Mouse (Mus musculus) intestine, embryonic 15.5 days (tissue): ENCODE measurements at regions not wholly inside any gene's neighbourhood (a gene's known extent, or its start where the extent isn't known, plus 50 kb on each side); places are given as distances from the start of the nearest gene placed in this dataset.
"Not testable (repeated sequence)": the region's sequence is repeated elsewhere in the genome, so short reads cannot be mapped to it uniquely, and the experiment has no call there.

Experiments
- ATAC-seq: fragments of 200-750 bp; cut with Nextera tagmentation; 2 replicates; pipeline ENCODE4 v1.8.0; 2017; ENCODE audit warnings: moderate TSS enrichment, moderate library complexity
- H3K27ac ChIP-seq: fragments of 300-500 bp; sonication (generic); 2 replicates; pipeline ENCODE4 v1.5.1; 2015; ENCODE audit warnings: mild to moderate bottlenecking, inconsistent platforms
- H3K27me3 ChIP-seq: fragments of 300-500 bp; sonication (generic); replicated peaks from 2 replicates; pipeline ENCODE4 v1.6.1; 2015; ENCODE audit warnings: inconsistent platforms
- H3K36me3 ChIP-seq: fragments of 300-500 bp; sonication (generic); 2 replicates; pipeline ENCODE4 v1.6.1; 2015; ENCODE audit warnings: inconsistent platforms
- H3K4me1 ChIP-seq: fragments of 300-500 bp; sonication (generic); replicated peaks from 2 replicates; pipeline ENCODE4 v1.6.1; 2015; ENCODE audit warnings: inconsistent platforms
- H3K4me2 ChIP-seq: fragments of 300-500 bp; sonication (generic); replicated peaks from 2 replicates; pipeline ENCODE4 v1.6.1; 2015; ENCODE audit warnings: mild to moderate bottlenecking, inconsistent platforms
- H3K4me3 ChIP-seq: fragments of 300-500 bp; sonication (generic); replicated peaks from 2 replicates; pipeline ENCODE4 v1.5.1; 2015; ENCODE audit warnings: inconsistent platforms
- H3K9ac ChIP-seq: fragments of 300-500 bp; sonication (generic); 2 replicates; pipeline ENCODE4 v1.6.1; 2015; ENCODE audit warnings: inconsistent platforms
- H3K9me3 ChIP-seq: fragments of 300-500 bp; sonication (generic); 2 replicates; pipeline ENCODE4 v1.6.1; 2016; ENCODE audit warnings: inconsistent platforms
- WGBS: fragments of 180-500 bp; shearing (Covaris S2); methylation state at CpG from one replicate; pipeline ENCODE4 v1.1.7; 2015; 5-methylcytosine and 5-hydroxymethylcytosine counted together

DNA sequence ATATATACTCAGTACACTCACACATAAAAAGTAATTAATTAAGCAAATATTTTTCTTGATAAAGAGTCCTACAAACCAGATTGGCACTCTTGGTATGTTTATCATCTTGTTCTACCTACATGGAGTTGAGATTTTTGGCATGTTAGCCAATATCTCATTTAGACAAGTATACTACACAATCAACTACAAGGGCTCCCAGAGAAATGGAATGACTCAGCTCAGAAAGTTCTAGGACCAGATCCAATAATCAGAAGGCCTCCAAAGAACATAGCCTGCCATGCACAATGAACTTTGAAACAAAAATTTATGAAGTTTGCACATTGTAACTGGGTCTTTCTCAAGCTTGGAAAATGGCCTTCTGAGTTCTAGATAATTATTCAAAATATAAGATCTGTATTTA is 100.0 kb upstream of the Tbl1x start:
- Histone ChIP-seq H3K9me3 (no peaks in the 10 kb centered on the region), H3K4me1 (no peaks in the 10 kb centered on the region), H3K27ac (no peak overlapping the region), H3K36me3 (no peaks in the 10 kb centered on the region), H3K9ac (no peak overlapping the region), H3K27me3 (no peaks in the 10 kb centered on the region), H3K4me3 (no peak overlapping the region), H3K4me2 (no peak overlapping the region)
- ATAC-seq: no peak

DNA sequence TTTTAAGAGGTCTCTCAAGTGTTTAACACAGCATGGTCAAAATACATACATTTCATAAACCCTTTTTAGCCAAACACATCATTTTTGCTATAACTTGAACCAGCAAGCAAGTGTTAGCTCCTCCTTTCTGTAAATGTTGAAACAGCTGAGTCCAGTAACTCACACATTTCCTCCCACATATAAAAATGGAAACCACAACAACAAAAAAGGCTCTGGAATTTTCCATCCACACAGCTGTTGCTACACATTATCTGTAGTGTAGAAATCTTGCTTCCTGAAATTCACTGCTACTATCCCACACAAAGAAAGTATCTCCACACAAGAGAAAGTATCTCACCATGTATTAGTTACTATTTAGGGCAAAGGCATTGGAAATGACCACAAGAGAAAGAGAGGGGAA is 96.7 kb upstream of the Tbl1x start:
- no peak overlapping the region for H3K4me2 ChIP-seq
- H3K27ac ChIP-seq: no peak overlapping the region

DNA sequence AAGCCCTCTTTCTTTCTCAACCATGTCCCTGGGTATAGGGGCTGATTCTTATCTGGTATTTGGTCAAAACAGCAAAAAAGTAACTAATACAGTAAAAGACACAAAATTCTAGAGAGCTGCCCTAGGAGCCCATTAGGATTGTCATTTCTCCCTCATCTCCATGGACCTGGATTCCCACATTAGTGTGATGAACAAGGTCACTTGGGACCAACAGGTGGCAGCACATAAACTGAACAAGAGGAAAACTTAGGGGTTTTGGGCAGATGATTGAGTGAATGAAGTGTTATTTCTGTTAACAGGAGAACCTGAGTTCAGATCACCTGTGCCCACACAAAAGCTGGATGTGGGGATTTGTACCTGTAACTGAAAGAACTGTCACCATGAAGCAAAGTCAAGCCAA is 93.0 kb upstream of the Tbl1x start:
- H3K4me2 ChIP-seq: no peak overlapping the region
- no peak overlapping the region for H3K9ac ChIP-seq
- no peak overlapping the region for H3K4me3 ChIP-seq
- H3K36me3 ChIP-seq: no peaks in the 10 kb centered on the region
- no peaks in the 10 kb centered on the region for H3K4me1 ChIP-seq
- H3K27ac ChIP-seq: no peak overlapping the region
- H3K27me3 ChIP-seq: no peaks in the 10 kb centered on the region
- no peaks in the 10 kb centered on the region for H3K9me3 ChIP-seq
- ATAC-seq: no peak

More for the DNA sequence above, 96.7 kb upstream of the Tbl1x start:
- Histone ChIP-seq H3K36me3 (no peaks in the 10 kb centered on the region), H3K4me1 (no peaks in the 10 kb centered on the region), H3K27me3 (no peaks in the 10 kb centered on the region), H3K9ac (no peak overlapping the region), H3K9me3 (no peaks in the 10 kb centered on the region), H3K4me3 (no peak overlapping the region)
- no peak for ATAC-seq

DNA sequence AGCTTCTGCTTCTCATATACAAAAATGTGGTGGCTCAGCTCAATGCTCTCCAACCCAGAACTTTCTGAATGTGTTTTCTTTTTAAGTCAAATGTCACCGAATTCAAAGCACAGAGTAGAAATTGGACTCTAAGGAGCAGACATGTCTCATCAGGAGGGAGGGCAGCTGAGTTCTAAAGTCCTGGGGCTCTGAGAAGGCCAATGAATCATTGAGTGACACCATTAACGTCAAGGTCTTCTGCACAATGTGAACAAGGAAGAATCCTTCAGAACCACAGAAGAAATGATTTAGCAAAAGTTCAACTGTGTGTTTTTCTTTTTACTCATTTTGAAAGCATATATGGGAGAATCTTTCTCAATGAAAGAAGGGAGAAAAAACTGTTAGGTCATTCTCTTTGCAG is 88.6 kb upstream of the Tbl1x start:
- Histone ChIP-seq H3K4me1 (no peaks in the 10 kb centered on the region), H3K27ac (no peak overlapping the region), H3K9me3 (no peaks in the 10 kb centered on the region), H3K36me3 (no peaks in the 10 kb centered on the region), H3K4me3 (no peak overlapping the region), H3K4me2 (no peak overlapping the region), H3K9ac (no peak overlapping the region), H3K27me3 (no peaks in the 10 kb centered on the region)
- WGBS: 48% methylated on average over 2 of the region's 2 CpGs
- no peak for ATAC-seq

DNA sequence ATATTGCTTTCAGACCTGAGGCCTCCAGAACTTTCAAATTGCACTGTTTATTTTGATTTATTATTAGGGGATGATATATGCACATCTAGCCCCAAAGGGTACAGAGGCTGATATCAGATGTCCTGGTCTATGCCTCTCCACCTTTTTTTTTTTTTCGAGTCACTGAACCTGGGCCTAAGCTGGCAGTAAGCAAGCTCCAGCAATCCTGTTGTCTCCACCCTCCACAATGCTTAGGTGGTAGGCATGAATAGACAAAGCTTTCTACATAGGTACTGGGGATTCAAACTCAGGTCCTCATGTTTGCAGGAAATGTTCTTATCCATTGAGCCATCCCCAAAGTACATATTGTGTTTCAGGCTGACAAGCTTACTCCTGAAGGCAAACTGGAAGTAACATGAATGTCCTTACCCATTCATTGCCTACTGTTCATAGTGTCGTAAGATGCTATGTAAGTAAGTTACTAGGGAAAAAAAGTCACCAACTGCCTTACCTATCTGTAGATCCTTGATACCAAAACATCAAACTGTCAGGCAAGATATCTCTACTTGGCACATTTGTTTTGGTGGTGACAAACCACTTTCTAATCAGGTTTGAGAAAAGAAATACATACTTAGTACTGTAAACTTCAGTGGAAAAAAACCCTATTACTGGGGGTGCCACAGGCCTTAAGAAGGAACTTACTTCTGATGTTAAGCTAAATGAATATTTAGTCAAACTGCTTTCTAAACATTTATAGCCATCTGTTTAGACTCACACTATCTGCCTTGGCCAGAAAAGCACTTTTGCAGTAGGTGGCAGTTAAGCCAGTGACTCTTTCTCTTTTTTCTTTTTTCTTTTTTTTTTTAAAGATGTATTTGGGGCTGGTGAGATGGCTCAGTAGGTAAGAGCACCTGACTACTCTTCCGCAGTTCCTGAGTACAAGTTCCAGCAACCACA is 85.8 kb upstream of the Tbl1x start:
- Histone ChIP-seq H3K4me1 (no peaks in the 10 kb centered on the region), H3K4me2 (no peak overlapping the region), H3K27ac (no peak overlapping the region), H3K4me3 (no peak overlapping the region), H3K27me3 (no peaks in the 10 kb centered on the region), H3K9ac (no peak overlapping the region), H3K9me3 (no peaks in the 10 kb centered on the region), H3K36me3 (no peaks in the 10 kb centered on the region)
- ATAC-seq: no peak
- 81% methylated on average over 3 of the region's 3 CpGs for WGBS

DNA sequence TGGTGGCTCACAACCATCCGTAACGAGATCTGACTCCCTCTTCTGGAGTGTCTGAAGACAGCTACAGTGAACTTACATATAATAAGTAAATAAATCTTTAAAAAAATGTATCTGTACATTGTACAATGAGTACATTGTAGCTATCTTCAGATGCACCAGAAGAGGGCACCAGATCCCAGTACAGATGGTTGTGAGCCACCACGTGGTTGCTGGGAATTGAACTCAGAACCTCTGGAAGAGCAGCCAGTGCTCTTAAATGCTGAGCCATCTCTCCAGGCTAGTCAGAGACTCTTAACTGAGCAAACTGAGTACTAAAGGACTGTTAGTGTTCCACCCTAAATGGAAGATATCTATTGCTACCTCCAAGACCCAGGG is 85.1 kb upstream of the Tbl1x start:
- H3K27me3 ChIP-seq, H3K4me1 ChIP-seq, H3K9ac ChIP-seq, ATAC-seq, H3K9me3 ChIP-seq, H3K27ac ChIP-seq, H3K4me3 ChIP-seq, H3K4me2 ChIP-seq, H3K36me3 ChIP-seq: not testable (repeated sequence)
- 65% methylated on average over 3 of the region's 3 CpGs for WGBS

DNA sequence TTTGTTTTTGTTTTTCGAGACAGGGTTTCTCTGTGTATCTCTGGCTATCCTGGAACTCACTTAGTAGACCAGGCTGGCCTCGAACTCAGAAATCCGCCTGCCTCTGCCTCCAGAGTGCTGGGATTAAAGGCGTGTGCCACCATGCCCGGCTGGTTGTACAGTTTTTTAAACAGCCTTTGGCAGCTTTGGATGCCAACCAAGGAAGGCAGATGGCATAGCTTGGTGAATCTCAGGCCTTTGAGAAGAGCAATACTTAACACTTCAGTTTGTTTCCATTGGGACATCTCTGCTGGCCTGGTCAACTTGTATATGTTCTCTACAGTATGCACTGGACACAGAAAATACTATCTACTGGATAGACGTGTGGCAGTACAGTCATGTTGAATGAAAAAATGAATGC is 84.0 kb upstream of the Tbl1x start:
- ATAC-seq, H3K27ac ChIP-seq, H3K27me3 ChIP-seq, H3K4me3 ChIP-seq, H3K9ac ChIP-seq, H3K4me2 ChIP-seq, H3K36me3 ChIP-seq, H3K4me1 ChIP-seq, H3K9me3 ChIP-seq: not testable (repeated sequence)
- WGBS: 85% methylated on average over 6 of the region's 6 CpGs

DNA sequence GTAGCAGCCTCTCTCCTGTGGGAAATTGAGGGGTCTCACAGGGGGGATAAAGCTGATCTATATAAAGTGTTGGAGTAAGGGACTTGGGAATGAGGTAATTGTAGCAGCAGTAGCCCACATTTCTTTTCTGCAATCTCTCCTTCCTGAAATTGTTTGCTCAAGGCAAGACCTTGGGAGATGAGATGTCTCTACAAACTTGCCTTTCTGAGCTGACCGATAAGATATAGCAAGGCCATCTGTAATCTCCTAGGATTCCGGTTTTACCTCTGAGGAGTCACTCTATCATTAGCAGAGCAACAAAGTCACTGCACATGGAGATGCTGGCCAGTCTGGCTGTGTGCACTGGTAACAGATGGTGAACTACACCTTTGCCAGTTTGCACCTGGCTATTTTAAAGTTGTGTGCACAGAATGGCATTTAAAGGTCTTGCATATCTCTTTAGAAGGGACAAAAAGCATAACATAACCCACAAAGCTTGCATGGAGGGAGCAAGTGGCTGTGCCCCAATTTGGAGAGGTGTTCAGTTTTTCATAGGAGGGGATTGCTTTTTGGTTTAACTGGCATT is 78.7 kb upstream of the Tbl1x start:
- Histone ChIP-seq H3K27me3 (no peaks in the 10 kb centered on the region), H3K4me1 (no peaks in the 10 kb centered on the region), H3K4me2 (no peak overlapping the region), H3K27ac (peak overlapping the region; percentile 44; the same call in 1 of the 2 replicates), H3K9me3 (no peaks in the 10 kb centered on the region), H3K36me3 (no peaks in the 10 kb centered on the region), H3K9ac (no peak overlapping the region), H3K4me3 (no peak overlapping the region)
- ATAC-seq: 0 out of 2 replicates have a peak, but pooled peaks have one; percentile 24
- WGBS: 54% methylated on average over 2 of the region's 2 CpGs

DNA sequence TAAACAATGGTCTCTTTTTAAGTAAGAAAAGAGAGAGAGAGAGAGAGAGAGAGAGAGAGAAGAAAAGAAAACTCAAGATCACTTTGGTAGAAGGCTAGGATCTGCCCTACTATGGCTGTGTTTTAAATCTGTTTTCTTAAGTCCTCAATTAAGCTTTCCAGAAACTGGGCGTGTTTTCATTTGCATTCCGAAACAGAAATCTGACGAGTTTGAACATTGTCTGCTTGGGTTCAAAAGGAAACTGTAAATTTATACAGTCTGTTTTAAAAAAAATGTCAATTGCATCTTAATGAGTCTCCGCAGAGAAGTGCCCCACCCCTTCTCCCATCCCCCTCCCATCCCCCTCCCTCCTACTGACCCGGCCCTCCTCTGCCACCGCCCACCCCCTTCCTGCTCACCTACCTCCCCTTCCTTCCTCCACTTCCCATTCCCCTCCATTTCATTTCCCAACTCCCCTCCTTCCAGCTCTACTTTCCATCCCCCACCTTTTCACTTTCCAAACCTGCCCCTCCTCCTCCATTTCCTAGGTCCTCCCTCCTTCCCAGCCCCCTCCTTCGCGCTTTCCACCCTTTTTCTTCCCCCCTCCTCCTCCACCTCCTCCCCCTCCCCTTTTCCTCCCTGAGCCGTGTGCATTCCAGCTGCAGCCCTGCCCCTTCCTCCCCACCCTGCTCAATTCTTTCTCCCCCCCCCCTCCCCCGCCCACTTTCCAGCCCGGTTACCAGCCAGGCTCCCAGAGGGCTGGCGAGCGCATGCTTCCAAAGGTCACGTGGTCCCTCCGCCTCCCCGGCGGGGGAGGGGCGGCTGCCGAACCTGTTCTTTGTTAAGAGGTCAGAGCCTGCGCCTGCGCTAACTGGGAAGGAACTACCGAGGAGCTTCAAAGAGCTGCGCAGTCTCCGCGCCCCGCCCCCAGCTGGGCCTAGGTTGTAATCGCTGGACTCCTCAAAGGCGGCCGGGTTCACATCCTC is 77.7 kb upstream of the Tbl1x start:
- no peak overlapping the region; the same call in 1 of the 2 replicates for H3K4me3 ChIP-seq
- H3K27ac ChIP-seq: 0 out of 2 replicates have a peak overlapping the region, but pooled peaks have one; percentile 32
- H3K9me3 ChIP-seq: no peaks in the 10 kb centered on the region
- WGBS: 12% methylated on average over 26 of the region's 29 CpGs
- H3K4me2 ChIP-seq: peak overlapping the region; percentile 47
- ATAC-seq: peak; percentile 95
- no peaks in the 10 kb centered on the region for H3K36me3 ChIP-seq
- H3K9ac ChIP-seq: no peak overlapping the region
- H3K27me3 ChIP-seq: no peaks in the 10 kb centered on the region
- H3K4me1 ChIP-seq: no peaks in the 10 kb centered on the region

DNA sequence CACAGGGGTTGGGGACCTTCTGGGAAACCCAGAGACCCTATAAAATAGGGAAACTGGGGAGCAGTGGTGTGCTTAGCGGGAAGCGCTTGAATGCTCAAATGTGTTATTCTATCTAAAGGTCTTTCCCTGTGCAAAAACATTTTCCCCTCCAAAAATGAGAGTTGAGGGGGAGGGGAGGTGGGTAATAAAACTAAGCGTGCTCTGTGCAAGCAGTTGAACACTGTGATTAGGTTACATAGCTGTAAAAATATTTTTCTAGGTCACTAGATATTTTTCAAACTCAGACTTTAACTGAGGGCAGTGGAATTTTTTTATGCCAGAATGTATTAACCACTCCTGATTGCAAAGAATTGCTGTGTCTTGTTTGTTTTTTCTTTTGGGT is 77.0 kb upstream of the Tbl1x start:
- Histone ChIP-seq H3K4me2 (peak overlapping the region; percentile 47), H3K9me3 (no peaks in the 10 kb centered on the region), H3K9ac (no peak overlapping the region), H3K4me3 (no peak overlapping the region), H3K27me3 (no peaks in the 10 kb centered on the region), H3K36me3 (no peaks in the 10 kb centered on the region), H3K4me1 (no peaks in the 10 kb centered on the region), H3K27ac (no peak overlapping the region)
- 18% methylated on average over 3 of the region's 3 CpGs for WGBS
- ATAC-seq: peak; percentile 63

DNA sequence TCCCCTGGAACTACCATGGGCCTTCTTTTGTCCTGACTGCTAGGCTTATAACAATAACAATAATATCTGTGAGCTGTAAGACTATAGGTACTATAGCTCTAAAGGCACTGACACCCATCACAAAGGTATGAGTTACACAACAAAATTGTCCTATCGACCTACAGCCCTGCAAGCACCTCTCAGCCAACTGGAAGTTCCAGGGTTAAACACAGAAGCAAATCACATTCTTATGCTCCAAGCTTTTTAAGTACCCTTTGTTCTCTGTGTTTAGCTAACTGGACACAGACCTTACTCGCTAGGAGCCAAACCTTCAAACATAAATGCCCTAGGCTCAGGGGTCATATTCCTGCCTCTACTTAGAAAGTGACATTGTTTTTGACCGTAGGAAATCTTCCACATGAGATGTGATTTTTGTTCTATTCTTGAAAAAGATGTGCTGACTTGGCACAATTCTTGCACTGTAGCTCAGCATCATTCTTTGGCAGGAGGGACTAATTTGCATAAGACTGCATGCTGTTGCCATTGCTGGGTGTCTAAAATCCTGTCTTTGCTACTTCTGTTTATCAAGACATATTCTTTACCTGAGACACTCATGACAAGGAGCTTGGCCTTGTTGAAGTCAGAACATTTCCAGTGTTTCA is 66.8 kb upstream of the Tbl1x start:
- Histone ChIP-seq H3K27ac (no peak overlapping the region), H3K36me3 (no peaks in the 10 kb centered on the region), H3K9ac (no peak overlapping the region), H3K9me3 (no peaks in the 10 kb centered on the region), H3K27me3 (no peaks in the 10 kb centered on the region), H3K4me3 (no peak overlapping the region), H3K4me2 (no peak overlapping the region), H3K4me1 (no peaks in the 10 kb centered on the region)
- WGBS: 48% methylated on average over 3 of the region's 3 CpGs
- no peak for ATAC-seq

DNA sequence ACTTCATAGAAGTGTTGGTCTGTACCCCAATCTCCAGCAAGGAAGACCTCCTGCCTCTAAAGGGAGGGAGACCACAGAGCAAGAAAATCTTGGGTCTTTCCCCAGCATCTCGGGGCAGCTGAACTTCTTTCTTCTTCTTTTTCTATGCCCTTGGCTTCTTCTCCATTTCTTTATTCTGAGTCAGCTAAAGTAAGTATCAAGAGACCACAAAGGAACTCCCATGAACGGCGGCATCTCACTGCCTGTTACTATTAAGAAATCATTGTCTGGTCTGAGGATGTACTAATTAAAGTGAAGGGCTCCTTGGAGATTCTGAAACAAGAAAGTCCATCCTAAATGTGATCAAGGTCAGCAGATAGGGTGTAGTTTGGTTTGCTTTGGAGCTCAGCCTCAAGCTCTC is 64.1 kb upstream of the Tbl1x start:
- H3K4me2 ChIP-seq: no peak overlapping the region
- H3K9me3 ChIP-seq: no peaks in the 10 kb centered on the region
- ATAC-seq: no peak
- H3K9ac ChIP-seq: no peak overlapping the region
- no peaks in the 10 kb centered on the region for H3K36me3 ChIP-seq
- H3K4me1 ChIP-seq: no peaks in the 10 kb centered on the region
- H3K4me3 ChIP-seq: no peak overlapping the region
- H3K27ac ChIP-seq: no peak overlapping the region
- WGBS: 85% methylated on average over 3 of the region's 3 CpGs
- no peaks in the 10 kb centered on the region for H3K27me3 ChIP-seq
